Mouse (Mus musculus) intestine, postnatal 0 days (tissue): ENCODE measurements around the gene Tmem63a. TPM values are rescaled to one million over a fixed set of nuclear protein-coding genes. Genes with fewer than 3 reads are reported as not detected.

Experiments
- ATAC-seq: fragments of 200-750 bp; cut with Nextera tagmentation; 2 replicates; pipeline ENCODE4 v1.8.0; 2017; ENCODE audit warnings: mild to moderate bottlenecking, moderate TSS enrichment, moderate library complexity
- H3K27ac ChIP-seq: fragments of 300-500 bp; sonication (generic); 2 replicates; pipeline ENCODE4 v1.5.1; 2014; ENCODE audit warnings: mild to moderate bottlenecking, low read depth, low read length, moderate library complexity
- H3K27me3 ChIP-seq: fragments of 300-500 bp; sonication (generic); replicated peaks from 2 replicates; pipeline ENCODE4 v1.6.1; 2014; ENCODE audit warnings: low read length, mixed read lengths; ENCODE audit not compliant: control insufficient read depth, insufficient read depth
- H3K36me3 ChIP-seq: fragments of 300-500 bp; sonication (generic); 2 replicates; pipeline ENCODE4 v1.6.1; 2014; ENCODE audit warnings: mild to moderate bottlenecking, moderate library complexity; ENCODE audit not compliant: control insufficient read depth, insufficient read depth
- H3K4me1 ChIP-seq: fragments of 300-500 bp; sonication (generic); replicated peaks from 2 replicates; pipeline ENCODE4 v1.6.1; 2014; ENCODE audit warnings: antibody characterized with exemption, low read length, mixed read lengths; ENCODE audit not compliant: control insufficient read depth, insufficient read depth
- H3K4me2 ChIP-seq: fragments of 300-500 bp; sonication (generic); replicated peaks from 2 replicates; pipeline ENCODE4 v1.6.1; 2014; ENCODE audit warnings: low read depth, mild to moderate bottlenecking, moderate library complexity
- H3K4me3 ChIP-seq: fragments of 300-500 bp; sonication (generic); 2 replicates; pipeline ENCODE4 v1.5.1; 2014; ENCODE audit warnings: low read depth, low read length
- H3K9ac ChIP-seq: fragments of 300-500 bp; sonication (generic); 2 replicates; pipeline ENCODE4 v1.6.1; 2014; ENCODE audit warnings: mild to moderate bottlenecking, low read depth, low read length
- H3K9me3 ChIP-seq: fragments of 300-500 bp; sonication (generic); 2 replicates; pipeline ENCODE4 v1.6.1; 2016; ENCODE audit warnings: mixed run types; ENCODE audit not compliant: control insufficient read depth
- CTCF ChIP-seq: sonication (generic); IDR thresholded peaks from 2 replicates; pipeline ENCODE4 v1.5.1; 2016; ENCODE audit warnings: low read depth, mild to moderate bottlenecking, control low read depth, antibody characterized with exemption, moderate library complexity
- WGBS: fragments of 180-500 bp; shearing (Covaris S2); extraction: QIAGEN DNeasy Blood & Tissue Kit; methylation state at CpG from one replicate; pipeline ENCODE4 v1.1.7; 2014; 5-methylcytosine and 5-hydroxymethylcytosine counted together
- polyA plus RNA-seq: library from polyadenylated mRNA; unstranded; fragments of >200 nt; fragmentation: Nextera tagmentation; extraction: Ambion mirVana; gene quantifications from 2 replicates; pipeline ENCODE4 v1.2.1, GENCODE M21; 2015

Tmem63a gene
- polyA plus RNA-seq, 1 experiment from 2014 or later, result 9.5 TPM

- Histone ChIP-seq H3K9me3 (no peaks in the 10 kb centered on the region), H3K4me2 (peak overlapping the region; percentile 97), H3K36me3 (peaks cover 13% of the 10 kb centered on the region), H3K4me3 (peak overlapping the region; percentile 64), H3K27ac (no peak overlapping the region), H3K27me3 (no peaks in the 10 kb centered on the region), H3K9ac (0 out of 2 replicates have a peak overlapping the region, but pooled peaks have one; percentile 17), H3K4me1 (no peaks in the 10 kb centered on the region; the same call in 1 of the 2 replicates)
- WGBS, result 24% methylated on average over 10 of the region's 10 CpGs
- TF ChIP-seq CTCF, result no peak
- ATAC-seq, result 0 out of 2 replicates have a peak, but pooled peaks have one; percentile 14
These were observed 38.5 kb upstream of the Tmem63a start for GRCm38 (mm10) chr1:180903666-180904038.

- no peak for TF ChIP-seq CTCF
- Histone ChIP-seq H3K27me3 (no peaks in the 10 kb centered on the region), H3K9me3 (no peaks in the 10 kb centered on the region), H3K4me2 (peak within 1 kb of the TSS; percentile 97), H3K4me1 (no peaks in the 10 kb centered on the region; the same call in 1 of the 2 replicates), H3K4me3 (peak within 1 kb of the TSS; percentile 64), H3K36me3 (peaks cover 13% of the 10 kb centered on the region), H3K9ac (peak within 1 kb of the TSS; percentile 64), H3K27ac (peak within 1 kb of the TSS; percentile 66; the same call in 1 of the 2 replicates)
- WGBS, result under 1% methylated on average over 52 of the region's 52 CpGs
- peak; percentile 97 for ATAC-seq
These were observed 37.9 kb upstream of the Tmem63a start, which contains the start of gene Pycr2 for GRCm38 (mm10) chr1:180904039-180904814. Pycr2 (plus strand) TSS chr1:180904293.

- TF ChIP-seq CTCF, result no peak
- H3K27me3 ChIP-seq, result no peaks in the 10 kb centered on the region
- no peaks in the 10 kb centered on the region; the same call in 1 of the 2 replicates for H3K4me1 ChIP-seq
- H3K9me3 ChIP-seq, result no peaks in the 10 kb centered on the region
- no peak for ATAC-seq
- H3K4me3 ChIP-seq, result peak overlapping the region; percentile 64
- peaks cover 13% of the 10 kb centered on the region for H3K36me3 ChIP-seq
- WGBS, result 2% methylated on average over 5 of the region's 5 CpGs
- no peak overlapping the region for H3K27ac ChIP-seq
- H3K4me2 ChIP-seq, result peak overlapping the region; percentile 97
- peak overlapping the region; percentile 64 for H3K9ac ChIP-seq
These were observed 37.4 kb upstream of the Tmem63a start for GRCm38 (mm10) chr1:180904815-180905080.

DNA sequence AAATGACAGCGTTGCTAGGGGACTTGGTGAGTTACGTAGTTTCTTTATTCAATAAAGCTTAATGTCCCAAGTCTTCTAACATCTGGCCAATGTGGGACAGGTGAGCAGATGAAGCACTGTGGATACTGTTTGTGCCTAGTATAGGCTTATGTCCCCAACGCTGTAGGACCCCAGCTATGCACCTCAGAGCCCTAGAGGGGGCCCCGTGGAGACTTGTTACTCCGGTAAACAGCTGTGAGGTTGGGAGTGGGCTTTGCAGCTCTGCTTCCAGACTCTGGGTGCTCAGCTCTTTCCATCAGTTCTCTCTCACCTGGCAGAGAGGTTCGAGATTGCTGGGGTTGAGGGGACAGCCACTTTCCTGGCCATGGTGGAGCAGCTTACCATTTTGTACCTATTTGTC is 36.8 kb upstream of the Tmem63a start:
- H3K9ac ChIP-seq, result no peak overlapping the region
- 67% methylated on average over 6 of the region's 6 CpGs for WGBS
- no peak for ATAC-seq
- no peak overlapping the region for H3K27ac ChIP-seq
- TF ChIP-seq CTCF, result no peak
- H3K4me1 ChIP-seq, result no peaks in the 10 kb centered on the region; the same call in 1 of the 2 replicates
- no peaks in the 10 kb centered on the region for H3K27me3 ChIP-seq
- no peak overlapping the region for H3K4me3 ChIP-seq
- peaks cover 13% of the 10 kb centered on the region for H3K36me3 ChIP-seq
- 0 out of 2 replicates have a peak overlapping the region, but pooled peaks have one; percentile 10 for H3K4me2 ChIP-seq
- no peaks in the 10 kb centered on the region for H3K9me3 ChIP-seq

- peaks cover 13% of the 10 kb centered on the region for H3K36me3 ChIP-seq
- H3K4me1 ChIP-seq, result no peaks in the 10 kb centered on the region; the same call in 1 of the 2 replicates
- TF ChIP-seq CTCF, result no peak
- no peak for ATAC-seq
- 94% methylated on average over 17 of the region's 17 CpGs for WGBS
- no peak overlapping the region for H3K27ac ChIP-seq
- no peak overlapping the region for H3K4me2 ChIP-seq
- H3K9ac ChIP-seq, result no peak overlapping the region
- no peaks in the 10 kb centered on the region for H3K27me3 ChIP-seq
- no peak overlapping the region for H3K4me3 ChIP-seq
- H3K9me3 ChIP-seq, result no peaks in the 10 kb centered on the region
These were observed 36.3 kb upstream of the Tmem63a start for GRCm38 (mm10) chr1:180905876-180906275.

DNA sequence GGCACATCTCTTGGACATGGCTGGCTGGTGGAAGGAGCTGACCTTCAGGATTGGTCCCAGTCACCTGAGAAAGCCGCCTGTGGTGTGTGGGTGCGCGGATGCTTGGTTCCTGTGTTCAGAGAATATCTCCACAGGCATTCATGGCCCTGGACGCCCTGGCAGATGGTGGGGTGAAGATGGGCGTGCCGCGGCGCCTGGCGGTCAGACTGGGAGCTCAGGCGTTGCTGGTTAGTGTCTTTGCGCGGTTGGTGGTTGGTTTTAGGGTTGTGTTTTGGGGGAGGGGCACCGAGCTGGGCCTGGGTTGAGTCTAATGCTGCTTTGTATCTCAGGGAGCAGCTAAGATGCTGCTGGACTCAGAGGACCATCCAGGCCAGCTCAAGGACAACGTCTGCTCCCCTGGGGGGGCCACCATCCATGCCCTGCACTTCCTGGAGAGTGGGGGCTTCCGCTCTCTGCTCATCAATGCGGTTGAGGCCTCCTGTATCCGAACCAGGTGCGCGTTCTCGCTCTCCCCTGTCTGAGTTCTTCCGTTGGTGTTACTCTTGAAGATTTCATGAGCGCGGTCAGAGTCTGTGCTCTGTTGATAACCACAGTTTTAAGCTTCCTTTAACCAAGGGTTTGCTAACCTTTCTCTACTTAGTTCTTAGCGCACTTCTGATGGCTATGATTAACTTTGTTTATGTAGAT is 35.5 kb upstream of the Tmem63a start:
- Histone ChIP-seq H3K4me2 (no peak overlapping the region), H3K27me3 (no peaks in the 10 kb centered on the region), H3K4me1 (no peaks in the 10 kb centered on the region; the same call in 1 of the 2 replicates), H3K4me3 (no peak overlapping the region), H3K9me3 (no peaks in the 10 kb centered on the region), H3K36me3 (peaks cover 13% of the 10 kb centered on the region), H3K9ac (no peak overlapping the region), H3K27ac (no peak overlapping the region)
- ATAC-seq, result no peak
- WGBS, result 91% methylated on average over 24 of the region's 24 CpGs
- TF ChIP-seq CTCF, result no peak
